Mouse (Mus musculus): ENCODE results near the gene Robo3. TPM values are rescaled to one million over a fixed set of nuclear protein-coding genes. Genes with fewer than 3 reads are reported as not detected.
A peak's percentile ranks its signal among the peaks of the same experiment; 100 is the strongest.

Robo3 gene
- total RNA-seq (2021) = not detected
- long read RNA-seq, experiment 1 = 0 reads
- long read RNA-seq, experiment 2 = 0 reads

- DNase-seq = no peak
Measured at GRCm38 (mm10) chr9:37432720-37433421, at the start of gene Robo3. TSS of gene Robo3 (minus strand) at chr9:37433246.

- DNase-seq = no peak
Measured at GRCm38 (mm10) chr9:37474923-37475322, 41.9 kb upstream of the Robo3 start.

- no peak for DNase-seq
Measured at GRCm38 (mm10) chr9:37473611-37474125, 40.6 kb upstream of the Robo3 start.

- peak; percentile 40 to 74 for DNase-seq
Measured at GRCm38 (mm10) chr9:37462764-37463163, 29.7 kb upstream of the Robo3 start.

- no peak for DNase-seq
Measured at GRCm38 (mm10) chr9:37461571-37461970, 28.5 kb upstream of the Robo3 start.

GRCm38 (mm10) chr9:37460961-37461340 lies 27.9 kb upstream of the Robo3 start:
- no peak for DNase-seq

GRCm38 (mm10) chr9:37460043-37460960 lies 27.3 kb upstream of the Robo3 start:
- DNase-seq = peak; percentile 4 to 20

- no peak for DNase-seq
Measured at GRCm38 (mm10) chr9:37459665-37460042, 26.6 kb upstream of the Robo3 start.

- no peak for DNase-seq
Measured at GRCm38 (mm10) chr9:37457151-37457550, 24.1 kb upstream of the Robo3 start.

GRCm38 (mm10) chr9:37456481-37456910 lies 23.4 kb upstream of the Robo3 start:
- DNase-seq = no peak

GRCm38 (mm10) chr9:37455868-37456267 lies 22.8 kb upstream of the Robo3 start:
- DNase-seq = no peak

- no peak for DNase-seq
Measured at GRCm38 (mm10) chr9:37454991-37455390, 21.9 kb upstream of the Robo3 start.

- no peak for DNase-seq
Measured at GRCm38 (mm10) chr9:37454011-37454492, 21.0 kb upstream of the Robo3 start.

GRCm38 (mm10) chr9:37453328-37453727 lies 20.3 kb upstream of the Robo3 start:
- no peak for DNase-seq

GRCm38 (mm10) chr9:37452401-37452800 lies 19.4 kb upstream of the Robo3 start:
- no peak for DNase-seq

- DNase-seq = no peak
Measured at GRCm38 (mm10) chr9:37437772-37438735, 5.0 kb upstream of the Robo3 start.

- DNase-seq = no peak
Measured at GRCm38 (mm10) chr9:37435616-37436015, 2.6 kb upstream of the Robo3 start.

- DNase-seq = no peak
Measured at GRCm38 (mm10) chr9:37434932-37435331, 1.9 kb upstream of the Robo3 start.

GRCm38 (mm10) chr9:37433823-37434560 lies 946 bp upstream of the Robo3 start:
- DNase-seq = no peak

- DNase-seq = peak in 1 of 2 experiments; percentile 58
Measured at GRCm38 (mm10) chr9:37432026-37432666, 900 bp downstream of the Robo3 start.

All from heart, adult 18-20 months (tissue).